Mouse (Mus musculus) liver, embryonic 14.5 days (tissue): ENCODE measurements at regions not wholly inside any gene's neighbourhood (a gene's known extent, or its start where the extent isn't known, plus 50 kb on each side); places are given as distances from the start of the nearest gene placed in this dataset.

Source experiments
- ATAC-seq: fragments of 200-750 bp; cut with Nextera tagmentation; 2 replicates; pipeline ENCODE4 v1.8.0; 2017; ENCODE audit warnings: moderate number of reproducible peaks, mild to moderate bottlenecking, moderate library complexity; ENCODE audit not compliant: insufficient read depth
- DNase-seq, 3 experiments: peaks; one replicate each; pipeline ENCODE4 v3.0.0-alpha.2; 2012 to 2013; ENCODE audit warnings: low read depth in 3 of 3, low spot score in 3 of 3
- H3K27ac ChIP-seq: fragments of 300-500 bp; sonication (generic); 2 replicates; pipeline ENCODE4 v1.5.1; 2014; ENCODE audit warnings: moderate library complexity, mild to moderate bottlenecking, control low read depth, inconsistent platforms
- H3K27me3 ChIP-seq: fragments of 300-500 bp; sonication (generic); 2 replicates; pipeline ENCODE4 v1.6.1; 2014; ENCODE audit warnings: mild to moderate bottlenecking, low read length, moderate library complexity; ENCODE audit not compliant: control insufficient read depth, insufficient read depth
- H3K36me3 ChIP-seq: fragments of 300-500 bp; sonication (generic); replicated peaks from 2 replicates; pipeline ENCODE4 v1.6.1; 2014; ENCODE audit warnings: low read depth; ENCODE audit not compliant: control insufficient read depth, insufficient read depth
- H3K4me1 ChIP-seq, 2 experiments: fragments of 200-500 bp in 1 of 2; fragments of 300-500 bp in 1 of 2; sonication (generic) in 1 of 2; replicated peaks; 2 replicates each; pipeline ENCODE4 v1.6.1; 2012 to 2014; ENCODE audit warnings: antibody characterized with exemption in 1 of 2, inconsistent platforms in 1 of 2, low read length in 1 of 2; ENCODE audit not compliant: control insufficient read depth in 2 of 2, insufficient read depth in 2 of 2
- H3K4me2 ChIP-seq: fragments of 300-500 bp; sonication (generic); 2 replicates; pipeline ENCODE4 v1.6.1; 2014; ENCODE audit warnings: low read depth, mild to moderate bottlenecking, control low read depth, moderate library complexity
- H3K4me3 ChIP-seq, 2 experiments: fragments of 200-500 bp in 1 of 2; fragments of 300-500 bp in 1 of 2; sonication (generic) in 1 of 2; 2 replicates each; pipeline ENCODE4 v1.5.1; 2012 to 2014; ENCODE audit warnings: low read depth in 2 of 2, low read length in 2 of 2, mild to moderate bottlenecking in 2 of 2, control low read depth in 1 of 2, inconsistent platforms in 1 of 2, moderate library complexity in 1 of 2; ENCODE audit not compliant: insufficient read depth in 1 of 2
- H3K9ac ChIP-seq: fragments of 300-500 bp; sonication (generic); replicated peaks from 2 replicates; pipeline ENCODE4 v1.6.1; 2014; ENCODE audit warnings: mild to moderate bottlenecking, control low read depth, moderate library complexity
- H3K9me3 ChIP-seq: fragments of 300-500 bp; sonication (generic); 2 replicates; pipeline ENCODE4 v1.6.1; 2016; ENCODE audit warnings: low read length, mixed read lengths; ENCODE audit not compliant: control insufficient read depth
- CTCF ChIP-seq: IDR thresholded peaks from 2 replicates; pipeline ENCODE4 v1.5.1; 2016; ENCODE audit warnings: antibody characterized with exemption, low read depth, control low read depth
- EP300 ChIP-seq: IDR thresholded peaks from 2 replicates; pipeline ENCODE4 v1.6.1; 2016; ENCODE audit warnings: antibody characterized with exemption, low read depth
- WGBS: fragments of 180-500 bp; shearing (Covaris S2); extraction: QIAGEN DNeasy Blood & Tissue Kit; methylation state at CpG from one replicate; pipeline ENCODE4 v1.1.7; 2014; ENCODE audit not compliant: insufficient replicate concordance; 5-methylcytosine and 5-hydroxymethylcytosine counted together

- WGBS = 73% methylated on average over 3 of the region's 3 CpGs
- no peak for ATAC-seq
- H3K9me3 ChIP-seq = no peaks in the 10 kb centered on the region
Observed at GRCm38 (mm10) chr11:32109911-32110310, 90.2 kb downstream of the Il9r start.

More at GRCm38 (mm10) chr11:32109911-32110310, 90.2 kb downstream of the Il9r start:
- Histone ChIP-seq H3K27ac (no peak overlapping the region), H3K4me2 (no peak overlapping the region), H3K27me3 (no peaks in the 10 kb centered on the region), H3K9ac (no peak overlapping the region), H3K4me3 (no peak overlapping the region), H3K36me3 (no peaks in the 10 kb centered on the region), H3K4me1 (no peaks in the 10 kb centered on the region)
- DNase-seq = no peak
- TF ChIP-seq EP300 (no peak), CTCF (peak; percentile 26; the same call in 1 of the 2 replicates)
